Mouse (Mus musculus): Measurements from ENCODE around the gene Rem1.
"Not testable (repeated sequence)": the region's sequence is repeated elsewhere in the genome, so short reads cannot be mapped to it uniquely, and the experiment has no call there.

Rem1 gene

GRCm38 (mm10) chr2:152629904-152630303 is 3.2 kb downstream of the Rem1 start:
- DNase-seq, result no peak

- no peak for DNase-seq
Measured at GRCm38 (mm10) chr2:152633334-152633733, 6.6 kb downstream of the Rem1 start.

- DNase-seq, result no peak
Measured at GRCm38 (mm10) chr2:152634311-152634710, 7.6 kb downstream of the Rem1 start.

- DNase-seq, result no peak
Measured at GRCm38 (mm10) chr2:152636246-152637005, 9.7 kb downstream of the Rem1 start.

- DNase-seq, result no peak
Measured at GRCm38 (mm10) chr2:152637006-152637322, 10.2 kb downstream of the Rem1 start.

- DNase-seq, result no peak
Measured at GRCm38 (mm10) chr2:152637381-152637780, 10.6 kb downstream of the Rem1 start.

GRCm38 (mm10) chr2:152638865-152639264 is 12.1 kb downstream of the Rem1 start:
- DNase-seq, result no peak

- DNase-seq, result no peak
Measured at GRCm38 (mm10) chr2:152639406-152640113, 12.8 kb downstream of the Rem1 start.

- DNase-seq, result no peak
Measured at GRCm38 (mm10) chr2:152652901-152653620, 26.3 kb downstream of the Rem1 start.

GRCm38 (mm10) chr2:152653874-152654715 is 27.3 kb downstream of the Rem1 start:
- no peak for DNase-seq

GRCm38 (mm10) chr2:152657398-152657797 is 30.6 kb downstream of the Rem1 start:
- no peak for DNase-seq

- no peak for DNase-seq
Measured at GRCm38 (mm10) chr2:152661163-152661562, 34.4 kb downstream of the Rem1 start.

GRCm38 (mm10) chr2:152666191-152666590 is 39.4 kb downstream of the Rem1 start:
- DNase-seq, result not testable (repeated sequence)

- peak; percentile 91 for DNase-seq
Measured at GRCm38 (mm10) chr2:152669256-152669638, 42.5 kb downstream of the Rem1 start, which contains the start of gene H13. Gene H13 (plus strand): TSS chr2:152669461.

- DNase-seq, result peak; percentile 64
Measured at GRCm38 (mm10) chr2:152669639-152670484, 43.1 kb downstream of the Rem1 start.

GRCm38 (mm10) chr2:152670983-152671641 is 44.4 kb downstream of the Rem1 start:
- no peak for DNase-seq

- DNase-seq, result no peak
Measured at GRCm38 (mm10) chr2:152671642-152671999, 44.9 kb downstream of the Rem1 start.

GRCm38 (mm10) chr2:152672166-152672565 is 45.4 kb downstream of the Rem1 start:
- DNase-seq, result no peak

- no peak for DNase-seq
Measured at GRCm38 (mm10) chr2:152674148-152674547, 47.4 kb downstream of the Rem1 start.

GRCm38 (mm10) chr2:152675252-152675791 is 48.6 kb downstream of the Rem1 start:
- no peak for DNase-seq

GRCm38 (mm10) chr2:152678302-152678701 is 51.6 kb downstream of the Rem1 start:
- no peak for DNase-seq
